Mouse (Mus musculus) midbrain, postnatal 0 days (tissue): ENCODE measurements around the gene Thsd4. TPM values are rescaled to one million over a fixed set of nuclear protein-coding genes. Genes with fewer than 3 reads are reported as not detected.

ENCODE experiments used
- ATAC-seq: fragments of 200-750 bp; cut with Nextera tagmentation; 2 replicates; pipeline ENCODE4 v1.8.0; 2017; ENCODE audit warnings: moderate number of reproducible peaks, mild to moderate bottlenecking, moderate TSS enrichment, moderate library complexity; ENCODE audit not compliant: low FRiP score
- DNase-seq: peaks from one replicate; pipeline ENCODE4 v3.0.0-alpha.2; 2015; ENCODE audit warnings: low spot score
- H3K27ac ChIP-seq: fragments of 300-500 bp; sonication (generic); 2 replicates; pipeline ENCODE4 v1.5.1; 2014; ENCODE audit warnings: low read depth, mild to moderate bottlenecking, low read length, mixed read lengths
- H3K27me3 ChIP-seq: fragments of 300-500 bp; sonication (generic); 2 replicates; pipeline ENCODE4 v1.6.1; 2014; ENCODE audit warnings: low read length, control low read depth, mixed read lengths; ENCODE audit not compliant: insufficient read depth
- H3K36me3 ChIP-seq: fragments of 300-500 bp; sonication (generic); 2 replicates; pipeline ENCODE4 v1.6.1; 2014; ENCODE audit warnings: low read length, control low read depth, mixed read lengths; ENCODE audit not compliant: insufficient read depth
- H3K4me1 ChIP-seq: fragments of 300-500 bp; sonication (generic); 2 replicates; pipeline ENCODE4 v1.6.1; 2014; ENCODE audit warnings: mild to moderate bottlenecking, control low read depth, antibody characterized with exemption, low read length, mixed read lengths; ENCODE audit not compliant: insufficient read depth
- H3K4me2 ChIP-seq: fragments of 300-500 bp; sonication (generic); 2 replicates; pipeline ENCODE4 v1.6.1; 2014; ENCODE audit warnings: low read depth, mild to moderate bottlenecking, low read length, mixed read lengths; ENCODE audit not compliant: poor library complexity, severe bottlenecking
- H3K4me3 ChIP-seq: fragments of 300-500 bp; sonication (generic); 2 replicates; pipeline ENCODE4 v1.5.1; 2014; ENCODE audit warnings: low read depth, mild to moderate bottlenecking, low read length, moderate library complexity
- H3K9ac ChIP-seq: fragments of 300-500 bp; sonication (generic); replicated peaks from 2 replicates; pipeline ENCODE4 v1.6.1; 2014; ENCODE audit warnings: mild to moderate bottlenecking, low read length, moderate library complexity, mixed read lengths; ENCODE audit not compliant: poor library complexity, severe bottlenecking
- H3K9me3 ChIP-seq: fragments of 300-500 bp; sonication (generic); 2 replicates; pipeline ENCODE4 v1.6.1; 2016; ENCODE audit warnings: low read length, control low read depth
- CTCF ChIP-seq: IDR thresholded peaks from 2 replicates; pipeline ENCODE4 v1.5.1; 2016; ENCODE audit warnings: antibody characterized with exemption, mild to moderate bottlenecking
- WGBS: fragments of 180-500 bp; shearing (Covaris S2); extraction: QIAGEN DNeasy Blood & Tissue Kit; methylation state at CpG from one replicate; pipeline ENCODE4 v1.1.7; 2014; 5-methylcytosine and 5-hydroxymethylcytosine counted together
- polyA plus RNA-seq: library from polyadenylated mRNA; unstranded; fragments of >200 nt; fragmentation: Nextera tagmentation; extraction: Ambion mirVana; gene quantifications from 2 replicates; pipeline ENCODE4 v1.2.1, GENCODE M21; 2015
- total RNA-seq: library from RNA; depleted of rRNA; stranded (reverse); fragments of >200 nt; gene quantifications from 2 replicates; pipeline ENCODE4 v1.2.3, GENCODE M21; 2014

Gene Thsd4
- total and polyA plus RNA-seq, 2 experiments from 2014 or later: 4.8 to 23.6 TPM

- ATAC-seq (no peak), DNase-seq (no peak)
- Histone ChIP-seq H3K27me3 (0 out of 2 replicates have a peak, but pooled peaks cover 9% of the 10 kb centered on the region), H3K36me3 (no peaks in the 10 kb centered on the region), H3K27ac (no peak overlapping the region), H3K4me2 (no peak overlapping the region), H3K4me1 (peaks cover 5% of the 10 kb centered on the region; the same call in 1 of the 2 replicates), H3K4me3 (no peak overlapping the region), H3K9me3 (no peaks in the 10 kb centered on the region), H3K9ac (no peak overlapping the region)
- WGBS: 76% methylated on average over 5 of the region's 5 CpGs
- TF ChIP-seq CTCF: no peak
Measured at GRCm38 (mm10) chr9:60526195-60526594, 4.3 kb upstream of the Thsd4 start.

GRCm38 (mm10) chr9:60521143-60521542, 703 bp downstream of the Thsd4 start:
- Histone ChIP-seq H3K27ac (no peak overlapping the region), H3K9me3 (no peaks in the 10 kb centered on the region), H3K4me1 (peaks cover 5% of the 10 kb centered on the region; the same call in 1 of the 2 replicates), H3K9ac (0 out of 2 replicates have a peak overlapping the region, but pooled peaks have one; percentile 44), H3K27me3 (0 out of 2 replicates have a peak, but pooled peaks cover 12% of the 10 kb centered on the region), H3K36me3 (no peaks in the 10 kb centered on the region), H3K4me2 (peak overlapping the region; percentile 76), H3K4me3 (peak overlapping the region; percentile 45; the same call in 1 of the 2 replicates)
- WGBS: 55% methylated on average over 5 of the region's 5 CpGs
- no peak for DNase-seq
- no peak for TF ChIP-seq CTCF
- ATAC-seq: no peak

- no peak for TF ChIP-seq CTCF
- ATAC-seq: no peak
- no peak overlapping the region for H3K27ac ChIP-seq
- H3K4me3 ChIP-seq: no peak overlapping the region
- DNase-seq: no peak
- H3K4me1 ChIP-seq: peaks cover 5% of the 10 kb centered on the region; the same call in 1 of the 2 replicates
- H3K36me3 ChIP-seq: no peaks in the 10 kb centered on the region
- H3K27me3 ChIP-seq: 0 out of 2 replicates have a peak, but pooled peaks cover 12% of the 10 kb centered on the region
- no peaks in the 10 kb centered on the region for H3K9me3 ChIP-seq
- WGBS: 16% methylated on average over 3 of the region's 3 CpGs
- H3K9ac ChIP-seq: no peak overlapping the region
- H3K4me2 ChIP-seq: no peak overlapping the region
Measured at GRCm38 (mm10) chr9:60519601-60520000, 2.2 kb downstream of the Thsd4 start.

- Histone ChIP-seq H3K27me3 (0 out of 2 replicates have a peak, but pooled peaks cover 12% of the 10 kb centered on the region), H3K4me2 (no peak overlapping the region), H3K36me3 (no peaks in the 10 kb centered on the region), H3K9me3 (no peaks in the 10 kb centered on the region), H3K9ac (no peak overlapping the region), H3K4me3 (no peak overlapping the region), H3K4me1 (peaks cover 5% of the 10 kb centered on the region; the same call in 1 of the 2 replicates), H3K27ac (no peak overlapping the region)
- DNase-seq: peak; percentile 14
- no peak for ATAC-seq
- no peak for TF ChIP-seq CTCF
- 32% methylated on average over 3 of the region's 3 CpGs for WGBS
Measured at GRCm38 (mm10) chr9:60518216-60518615, 3.6 kb downstream of the Thsd4 start.

GRCm38 (mm10) chr9:60517148-60517547, 4.7 kb downstream of the Thsd4 start:
- Histone ChIP-seq H3K9ac (no peak overlapping the region), H3K27me3 (peaks cover 13% of the 10 kb centered on the region; the same call in 1 of the 2 replicates), H3K4me3 (no peak overlapping the region), H3K4me2 (no peak overlapping the region), H3K27ac (no peak overlapping the region), H3K4me1 (peaks cover 5% of the 10 kb centered on the region; the same call in 1 of the 2 replicates), H3K36me3 (no peaks in the 10 kb centered on the region), H3K9me3 (no peaks in the 10 kb centered on the region)
- DNase-seq (no peak), ATAC-seq (no peak)
- WGBS: 29% methylated on average over 4 of the region's 4 CpGs
- TF ChIP-seq CTCF: no peak

- no peak overlapping the region for H3K4me2 ChIP-seq
- peaks cover 8% of the 10 kb centered on the region; the same call in 1 of the 2 replicates for H3K27me3 ChIP-seq
- ATAC-seq (no peak), DNase-seq (no peak)
- no peak overlapping the region for H3K4me3 ChIP-seq
- H3K9me3 ChIP-seq: no peaks in the 10 kb centered on the region
- WGBS: 91% methylated on average over 4 of the region's 4 CpGs
- no peaks in the 10 kb centered on the region for H3K36me3 ChIP-seq
- H3K27ac ChIP-seq: no peak overlapping the region
- TF ChIP-seq CTCF: no peak
- no peak overlapping the region for H3K9ac ChIP-seq
- no peaks in the 10 kb centered on the region; the same call in 1 of the 2 replicates for H3K4me1 ChIP-seq
Measured at GRCm38 (mm10) chr9:60516379-60516778, 5.5 kb downstream of the Thsd4 start.
